Comparison of ENCODE assay signal across 1 mouse cellular context in the genomic region with DNA sequence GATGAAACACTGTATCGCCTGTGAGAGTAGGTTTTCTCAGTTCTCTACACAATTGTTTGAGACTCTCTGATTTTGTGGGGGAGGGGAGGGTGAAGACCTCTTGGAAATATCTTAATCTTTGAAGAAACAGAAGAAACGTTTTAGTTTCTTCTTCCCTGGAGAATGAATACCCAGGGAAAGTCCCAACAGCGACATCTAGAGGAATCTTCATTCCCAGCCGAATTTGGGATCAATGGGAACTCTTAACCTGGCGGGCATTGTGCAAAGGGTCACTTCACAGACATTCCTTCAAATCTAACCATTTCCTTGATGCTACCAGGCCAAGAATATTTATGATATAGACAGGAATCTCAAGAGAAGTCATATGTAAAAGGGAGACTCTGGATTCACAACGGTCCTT.
TF ChIP-seq lines count a peak whose summit lies in the region.

No protein-coding gene starts in this region.

TF ChIP-seq in CH12.LX, 34 proteins besides CTCF, POLR2A, EP300 and RAD21 (continued from another document):
- TF ChIP-seq ETS1 (conservative IDR thresholded peaks at IDR 0.05; ENCODE audit: low read depth, low read length): no peak
